9 mouse cellular contexts compared by ENCODE assay signal in the genomic region with DNA sequence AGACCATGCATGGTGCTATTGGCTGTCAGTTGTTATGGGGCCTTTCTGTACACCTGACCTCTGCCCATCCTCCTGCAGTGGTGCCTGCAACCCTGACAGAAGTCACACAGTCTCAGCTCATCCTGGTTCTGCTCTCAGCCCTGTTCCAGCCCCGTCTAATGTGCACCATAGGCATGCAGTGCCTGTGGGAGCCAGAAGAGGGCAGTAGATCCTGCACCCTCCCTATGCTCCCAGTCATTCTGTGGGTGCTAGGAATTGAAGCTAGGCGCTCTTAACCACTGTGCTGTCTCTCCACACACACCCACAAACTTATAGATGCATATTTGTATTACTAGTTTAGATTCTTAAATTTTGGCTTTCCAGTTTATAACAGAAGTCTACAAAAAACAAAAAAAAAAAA. TPM values are rescaled to one million over a fixed set of nuclear protein-coding genes. Genes with fewer than 3 reads are reported as not detected.
A peak's percentile ranks its signal among the peaks of the same experiment; 100 is the strongest.
DNase-seq lines count a peak whose midpoint lies in the region; ATAC-seq and TF ChIP-seq lines count a peak whose summit lies in the region.
"Had no signal": no experiment of that assay in that cellular context is flagged by ENCODE, and none has a peak within 500 bp of the region (broad histone marks: within the 10 kb centered on the region; RNA-seq: fewer than 3 reads in every experiment).

No protein-coding gene starts in this region.

- 79% methylated on average over 2 of the region's 2 CpGs for WGBS in lung, postnatal 0 days

- no peak for TF ChIP-seq EP300 in lung, postnatal 0 days (IDR thresholded peaks at IDR 0.05)

- H3K27ac ChIP-seq in lung, postnatal 0 days (ENCODE audit: low read length): peak overlapping the region; percentile 16; the same call in 1 of the 2 replicates

- no peak for ATAC-seq in lung, postnatal 0 days
- ATAC-seq in frontal cortex, adult (ENCODE audit: low TSS enrichment): no peak

- H3K4me2 ChIP-seq in lung, postnatal 0 days (replicated peaks; ENCODE audit: low read depth, low read length): no peak overlapping the region
- H3K4me2 ChIP-seq: hindbrain, embryonic 15.5 days had no signal

- H3K36me3 ChIP-seq in lung, postnatal 0 days (ENCODE audit: insufficient read depth, low read length): peaks cover 3% of the 10 kb centered on the region; the same call in 1 of the 2 replicates

- no peaks in the 10 kb centered on the region for H3K4me1 ChIP-seq in lung, postnatal 0 days (ENCODE audit: insufficient read depth, low read depth, low read length)
- H3K4me1 ChIP-seq: hindbrain, embryonic 15.5 days had no signal

- H3K4me3 ChIP-seq in lung, postnatal 0 days (ENCODE audit: low read depth, low read length): no peak overlapping the region
- H3K4me3 ChIP-seq: hindbrain, embryonic 15.5 days had no signal

- no peak overlapping the region for H3K9ac ChIP-seq in lung, postnatal 0 days (replicated peaks; ENCODE audit: low read depth)
- H3K9ac ChIP-seq: hindbrain, embryonic 15.5 days had no signal

- peak; percentile 28 for DNase-seq in ovary, postnatal 36 days (ENCODE audit: low spot score)
- DNase-seq in ovary, postnatal 10 days (ENCODE audit: low spot score): no peak
- peak; percentile 18 for DNase-seq in adipocyte (ENCODE audit: low spot score)
- DNase-seq in heart, adult 8-10 months (ENCODE audit: low spot score): peak; percentile 32
- peak; percentile 34 for DNase-seq in lung, postnatal 0 days (ENCODE audit: low spot score)
- DNase-seq in frontal cortex, postnatal 36 days (ENCODE audit: low spot score in 2 of 2): no peak
- no peak for DNase-seq in gastrocnemius, postnatal 36 days

- TF ChIP-seq CTCF in lung, postnatal 0 days (IDR thresholded peaks at IDR 0.05): peak; percentile 89

- no peaks in the 10 kb centered on the region for H3K9me3 ChIP-seq in lung, postnatal 0 days (ENCODE audit: low read length)
- H3K9me3 ChIP-seq: hindbrain, embryonic 15.5 days had no signal

- no peaks in the 10 kb centered on the region for H3K27me3 ChIP-seq in lung, postnatal 0 days (replicated peaks; ENCODE audit: insufficient read depth, low read length)
- H3K27me3 ChIP-seq: hindbrain, embryonic 15.5 days had no signal

- intact Hi-C loops in gastrocnemius, postnatal 36 days (cut with DNase I): no loop called here

RNA-seq across cellular contexts. Expression of a gene that starts 42.6 kb away (rescaled TPM):
- total RNA-seq in heart, adult 8-10 months (2022): 1 to 10 TPM in 2 of 4 experiments, under 1 TPM in 2; 0.66 to 2.3 (median 1.2) TPM
- 8.6 and 9.3 TPM in 2 replicates for polyA plus RNA-seq in lung, postnatal 0 days (2015; fragmentation: Nextera tagmentation; extraction: Ambion mirVana)
- total RNA-seq in gastrocnemius, postnatal 36 days (2021): 1 to 10 TPM; 1.1 to 1.9 TPM

RNA-seq across cellular contexts. Expression of a gene that starts 49.5 kb away (rescaled TPM):
- 10 to 100 TPM; 13.0 to 16.0 (median 13.4) TPM for total RNA-seq in heart, adult 8-10 months (2022)
- 69.3 and 72.0 TPM in 2 replicates for polyA plus RNA-seq in lung, postnatal 0 days (2015; fragmentation: Nextera tagmentation; extraction: Ambion mirVana)
- 1 to 10 TPM; 5.4 to 7.3 TPM for total RNA-seq in gastrocnemius, postnatal 36 days (2021)

Comparison
In these comparisons a context has a peak if more than half of its experiments do, and no peak if none do; other contexts are left out.
1. DNase-seq: peak in ovary, postnatal 36 days (single experiment), adipocyte (single experiment), heart, adult 8-10 months (single experiment) and lung, postnatal 0 days (single experiment); none in ovary, postnatal 10 days (single experiment), frontal cortex, postnatal 36 days (0 of 2) and gastrocnemius, postnatal 36 days (0 of 2).